Mouse (Mus musculus): ENCODE data around the gene Bcr.

DNA sequence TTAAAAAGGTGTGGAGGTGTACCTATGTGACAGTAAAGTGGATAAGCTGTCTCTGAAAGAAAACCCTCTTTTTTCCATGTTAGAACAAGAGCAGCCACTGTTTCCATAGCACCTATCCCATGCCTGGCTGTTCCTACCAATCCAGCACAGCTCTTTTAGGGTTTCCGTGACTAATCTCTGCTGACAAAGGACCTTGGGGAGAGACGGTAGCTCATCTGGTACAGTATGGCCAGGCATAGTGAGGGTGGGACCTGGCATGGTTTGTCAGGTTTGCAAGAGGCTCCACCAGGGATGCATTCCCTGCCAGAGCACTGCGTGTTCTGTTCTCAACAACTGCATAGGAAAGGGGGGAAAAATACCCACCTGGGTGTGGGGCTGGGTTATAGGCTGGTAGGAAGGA is 52.0 kb downstream of the Bcr start:
- TF ChIP-seq CTCF (IDR thresholded peaks at IDR 0.05; ENCODE audit: control insufficient read depth, insufficient read depth, insufficient replicate concordance, low read depth, low read length) (no peak), POLR2A (IDR thresholded peaks at IDR 0.05; ENCODE audit: control insufficient read depth, low read depth, low read length) (no peak)

All from testis, adult 2 months (tissue).